8 mouse cellular contexts compared by ENCODE assay signal in the genomic region with DNA sequence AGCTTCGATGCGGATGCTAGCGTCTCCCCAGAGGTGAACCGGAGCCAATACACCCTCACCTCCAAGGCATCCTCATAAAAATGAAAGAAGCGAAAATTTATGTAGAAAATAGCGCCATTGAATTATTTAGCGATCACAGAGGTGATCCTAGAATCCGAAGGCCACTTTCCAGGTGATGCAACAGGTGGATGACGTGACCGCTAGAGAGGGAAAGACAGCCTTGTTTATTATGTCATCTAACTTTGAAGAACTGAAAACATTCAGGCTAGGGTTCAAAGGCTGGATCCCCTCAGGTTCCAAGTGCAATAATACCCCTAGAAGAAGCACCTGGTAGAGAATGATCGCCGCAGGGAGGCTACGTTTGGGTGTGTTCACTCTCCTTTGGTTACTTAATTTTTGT. TPM values are rescaled to one million over a fixed set of nuclear protein-coding genes. Genes with fewer than 3 reads are reported as not detected.
DNase-seq lines count a peak whose midpoint lies in the region; ATAC-seq and TF ChIP-seq lines count a peak whose summit lies in the region.

No protein-coding gene starts in this region.

- TF ChIP-seq CTCF in hindbrain, postnatal 0 days (IDR thresholded peaks at IDR 0.05; ENCODE audit: low read depth), result no peak

- H3K36me3 ChIP-seq in hindbrain, postnatal 0 days (ENCODE audit: insufficient read depth, low read length), result no peaks in the 10 kb centered on the region
- H3K36me3 ChIP-seq in liver, embryonic 15.5 days (replicated peaks), result no peaks in the 10 kb centered on the region

- peak overlapping the region; percentile 69 for H3K4me2 ChIP-seq in hindbrain, postnatal 0 days (ENCODE audit: low read depth, low read length)
- H3K4me2 ChIP-seq in liver, embryonic 15.5 days, result peak overlapping the region; percentile 74

- 10% methylated on average over 13 of the region's 13 CpGs for WGBS in hindbrain, postnatal 0 days
- 6% methylated on average over 13 of the region's 13 CpGs for WGBS in liver, embryonic 15.5 days (ENCODE audit: insufficient replicate concordance)

- H3K27me3 ChIP-seq in hindbrain, postnatal 0 days (ENCODE audit: insufficient read depth, low read length), result no peaks in the 10 kb centered on the region
- H3K27me3 ChIP-seq in liver, embryonic 15.5 days, result no peaks in the 10 kb centered on the region

- H3K27ac ChIP-seq in hindbrain, postnatal 0 days, result no peak overlapping the region
- H3K27ac ChIP-seq in liver, embryonic 15.5 days (replicated peaks), result 0 out of 2 replicates have a peak overlapping the region, but pooled peaks have one; percentile 38

- no peaks in the 10 kb centered on the region for H3K9me3 ChIP-seq in hindbrain, postnatal 0 days (ENCODE audit: low read length)
- H3K9me3 ChIP-seq in liver, embryonic 15.5 days (replicated peaks), result no peaks in the 10 kb centered on the region

- peak overlapping the region; percentile 42 for H3K4me3 ChIP-seq in hindbrain, postnatal 0 days (ENCODE audit: low read length)
- peak overlapping the region; percentile 54 for H3K4me3 ChIP-seq in liver, embryonic 15.5 days (replicated peaks)

- peaks cover 6% of the 10 kb centered on the region; the same call in 1 of the 2 replicates for H3K4me1 ChIP-seq in hindbrain, postnatal 0 days (ENCODE audit: insufficient read depth, low read length)
- peaks cover 17% of the 10 kb centered on the region for H3K4me1 ChIP-seq in liver, embryonic 15.5 days (replicated peaks)

- intact Hi-C loops in left cerebral cortex, postnatal 25 days (cut with DNase I), result loop anchor here (10.0 kb wide), 2 partner anchors 116 to 204 kb away; partner anchors contain the start of gene Catspere2

- no peak for ATAC-seq in hindbrain, postnatal 0 days
- no peak for ATAC-seq in liver, embryonic 15.5 days (ENCODE audit: insufficient read depth)

- peak; percentile 10 for DNase-seq in 3134 (ENCODE audit: extremely low read depth, insufficient read length, low spot score)
- peak; percentile 46 for DNase-seq in CD4-positive helper T cell, adult 2 months (ENCODE audit: low read depth, low spot score)
- peak; percentile 18 to 41 for DNase-seq in cerebellum, postnatal 36 days
- peak; percentile 4 for DNase-seq in hindbrain, postnatal 0 days (ENCODE audit: low spot score)
- peak; percentile 31 for DNase-seq in retina, embryonic 14.5 days (ENCODE audit: low spot score)
- DNase-seq in left cerebral cortex, postnatal 25 days (ENCODE audit: low spot score in 2 of 2), result no peak
- DNase-seq in layer of hippocampus, adult 9-11 months, result no peak

- H3K9ac ChIP-seq in hindbrain, postnatal 0 days (replicated peaks; ENCODE audit: low read length), result 0 out of 2 replicates have a peak overlapping the region, but pooled peaks have one; percentile 25
- peak overlapping the region; percentile 47; the same call in 1 of the 2 replicates for H3K9ac ChIP-seq in liver, embryonic 15.5 days

RNA-seq across cellular contexts. Expression of gene Desi2, which starts 1.2 kb away (rescaled TPM):
- 22.1 and 29.5 TPM in 2 replicates for total RNA-seq in hindbrain, postnatal 0 days (2014; rRNA removed)
- 25.8 and 30.0 TPM in 2 replicates for polyA plus RNA-seq in hindbrain, postnatal 0 days (2015; fragmentation: Nextera tagmentation; extraction: Ambion mirVana)
- 8.0 and 8.6 TPM in 2 replicates for polyA plus RNA-seq in liver, embryonic 15.5 days (2015; fragmentation: Nextera tagmentation; extraction: Ambion mirVana)
- total RNA-seq in left cerebral cortex, postnatal 25 days (2021), result 10 to 100 TPM; 19.5 to 19.7 TPM

Comparison
In these comparisons a context has a peak if more than half of its experiments do, and no peak if none do; other contexts are left out.
1. DNase-seq: peak in 3134 (single experiment), CD4-positive helper T cell, adult 2 months (single experiment), cerebellum, postnatal 36 days (2 of 2), hindbrain, postnatal 0 days (single experiment) and retina, embryonic 14.5 days (single experiment); none in left cerebral cortex, postnatal 25 days (0 of 2) and layer of hippocampus, adult 9-11 months (single experiment).